Comparison of ENCODE assay signal across 8 mouse cellular contexts in the genomic region with DNA sequence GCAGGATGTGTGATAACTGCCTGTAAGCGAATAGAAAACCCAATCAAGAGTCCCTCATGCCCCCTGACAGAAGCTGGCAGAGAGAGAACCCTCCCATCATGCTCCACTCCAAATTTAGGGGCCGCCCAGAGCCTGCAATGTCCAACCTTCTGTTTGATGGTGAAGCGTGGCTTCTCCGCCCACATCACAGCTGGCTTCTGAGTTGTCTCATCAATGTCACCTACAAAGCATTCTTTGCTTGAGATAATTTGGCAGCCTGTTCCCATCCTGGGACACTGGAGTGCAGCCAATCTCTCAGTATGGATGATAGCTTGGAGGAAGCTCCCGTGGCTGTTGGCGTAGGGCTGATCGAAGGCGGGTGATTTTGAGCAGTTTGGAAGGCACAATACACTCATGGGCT. TPM values are rescaled to one million over a fixed set of nuclear protein-coding genes. Genes with fewer than 3 reads are reported as not detected.
DNase-seq lines count a peak whose midpoint lies in the region; ATAC-seq and TF ChIP-seq lines count a peak whose summit lies in the region.

No protein-coding gene starts in this region.

- H3K9ac ChIP-seq in lung, embryonic 15.5 days = no peak overlapping the region

- no peaks in the 10 kb centered on the region for H3K27me3 ChIP-seq in lung, embryonic 15.5 days
- no peaks in the 10 kb centered on the region for H3K27me3 ChIP-seq in kidney, adult 2 months (replicated peaks; ENCODE audit: control insufficient read depth, insufficient read depth, low read length)

- ATAC-seq in lung, embryonic 15.5 days (ENCODE audit: borderline replicate concordance, extremely low read depth, low FRiP score, low TSS enrichment) = peak; percentile 97

- no peak overlapping the region for H3K4me3 ChIP-seq in lung, embryonic 15.5 days
- no peak overlapping the region for H3K4me3 ChIP-seq in kidney, adult 2 months (ENCODE audit: insufficient read depth, low read depth, low read length)

- no peak for TF ChIP-seq POLR2A in kidney, adult 2 months (IDR thresholded peaks at IDR 0.05; ENCODE audit: low read depth, low read length)

- no peaks in the 10 kb centered on the region for H3K36me3 ChIP-seq in lung, embryonic 15.5 days
- no peaks in the 10 kb centered on the region for H3K36me3 ChIP-seq in kidney, adult 2 months (ENCODE audit: control insufficient read depth, insufficient read depth, low read length)

- peak; percentile 21 for DNase-seq in cerebellum, adult 11-12 months
- peak; percentile 20 to 61 for DNase-seq in cerebellum, postnatal 4 days (ENCODE audit: low spot score in 2 of 2)
- DNase-seq in layer of hippocampus, adult 11-12 months (ENCODE audit: low spot score) = peak; percentile 70
- no peak for DNase-seq in thymus, postnatal 36 days
- no peak for DNase-seq in spleen, postnatal 10 days (ENCODE audit: low spot score in 2 of 2)
- no peak for DNase-seq in kidney, adult 2 months
- no peak for DNase-seq in kidney, adult 8-10 months

- H3K27ac ChIP-seq in lung, embryonic 15.5 days = peak overlapping the region; percentile 67
- H3K27ac ChIP-seq in kidney, adult 2 months (ENCODE audit: insufficient read depth, low read depth, low read length) = no peak overlapping the region

- H3K9me3 ChIP-seq in lung, embryonic 15.5 days = no peaks in the 10 kb centered on the region

- TF ChIP-seq CTCF in kidney, adult 2 months (conservative IDR thresholded peaks at IDR 0.05; ENCODE audit: insufficient read depth, insufficient read length, low read depth, low read length) = no peak

- H3K4me2 ChIP-seq in lung, embryonic 15.5 days = peak overlapping the region; percentile 2; the same call in 1 of the 2 replicates

- no peaks in the 10 kb centered on the region for H3K4me1 ChIP-seq in lung, embryonic 15.5 days
- H3K4me1 ChIP-seq in kidney, adult 2 months (ENCODE audit: control insufficient read depth, insufficient read depth, low read length) = no peaks in the 10 kb centered on the region

- 38% methylated on average over 8 of the region's 8 CpGs for WGBS in lung, embryonic 15.5 days
- 80% methylated on average over 8 of the region's 8 CpGs for WGBS in kidney, adult 2 months

RNA-seq across cellular contexts. Expression of gene Hcn1, which starts 34.9 kb away (rescaled TPM):
- polyA plus RNA-seq in lung, embryonic 15.5 days (2015; fragmentation: Nextera tagmentation; extraction: Ambion mirVana) = 0.19 and 0.22 TPM in 2 replicates
- under 0.01 TPM in 1 of 2 replicates, not detected in the other for polyA plus RNA-seq in kidney, adult 2 months (2012; rRNA removed)

Comparison
In these comparisons a context has a peak if more than half of its experiments do, and no peak if none do; other contexts are left out.
1. DNase-seq: peak in cerebellum, adult 11-12 months (single experiment), cerebellum, postnatal 4 days (2 of 2) and layer of hippocampus, adult 11-12 months (single experiment); none in thymus, postnatal 36 days (0 of 2), spleen, postnatal 10 days (0 of 2), kidney, adult 2 months (single experiment) and kidney, adult 8-10 months (0 of 2).